ENCODE assay signal across 9 mouse cellular contexts in genomic region chr1:106425128-106425936, GRCm38 (mm10).
A peak's percentile ranks its signal among the peaks of the same experiment; 100 is the strongest.
DNase-seq lines count a peak whose midpoint lies in the region; ATAC-seq and TF ChIP-seq lines count a peak whose summit lies in the region.
"Had no signal": no experiment of that assay in that cellular context is flagged by ENCODE, and none has a peak within 500 bp of the region (broad histone marks: within the 10 kb centered on the region; RNA-seq: fewer than 3 reads in every experiment).

No protein-coding gene starts in this region.

- H3K4me2 ChIP-seq in hindbrain, embryonic 12.5 days (replicated peaks), result no peak overlapping the region
- no peak overlapping the region for H3K4me2 ChIP-seq in kidney, postnatal 0 days (ENCODE audit: low read length)
- no peak overlapping the region for H3K4me2 ChIP-seq in neural tube, embryonic 12.5 days (replicated peaks)
- H3K4me2 ChIP-seq: limb, embryonic 13.5 days had no signal

- H3K9me3 ChIP-seq in hindbrain, embryonic 10.5 days, result 0 out of 2 replicates have a peak, but pooled peaks cover under 1% of the 10 kb centered on the region
- no peaks in the 10 kb centered on the region for H3K9me3 ChIP-seq in hindbrain, embryonic 12.5 days (replicated peaks)
- no peaks in the 10 kb centered on the region for H3K9me3 ChIP-seq in kidney, postnatal 0 days (replicated peaks; ENCODE audit: low read length)
- H3K9me3 ChIP-seq in neural tube, embryonic 12.5 days, result 0 out of 2 replicates have a peak, but pooled peaks cover under 1% of the 10 kb centered on the region
- H3K9me3 ChIP-seq: limb, embryonic 13.5 days had no signal

- no peak overlapping the region for H3K4me3 ChIP-seq in hindbrain, embryonic 10.5 days
- H3K4me3 ChIP-seq in hindbrain, embryonic 12.5 days, result no peak overlapping the region
- no peak overlapping the region for H3K4me3 ChIP-seq in kidney, postnatal 0 days (replicated peaks; ENCODE audit: low read depth, low read length)
- no peak overlapping the region for H3K4me3 ChIP-seq in neural tube, embryonic 12.5 days
- H3K4me3 ChIP-seq: limb, embryonic 13.5 days had no signal

- H3K9ac ChIP-seq in hindbrain, embryonic 12.5 days, result no peak overlapping the region
- H3K9ac ChIP-seq in kidney, postnatal 0 days (ENCODE audit: low read depth, low read length), result no peak overlapping the region
- H3K9ac ChIP-seq in neural tube, embryonic 12.5 days, result no peak overlapping the region
- H3K9ac ChIP-seq: limb, embryonic 13.5 days had no signal

- H3K27me3 ChIP-seq in hindbrain, embryonic 10.5 days (ENCODE audit: insufficient read depth, poor library complexity, severe bottlenecking), result no peaks in the 10 kb centered on the region
- H3K27me3 ChIP-seq in hindbrain, embryonic 12.5 days, result no peaks in the 10 kb centered on the region
- no peaks in the 10 kb centered on the region for H3K27me3 ChIP-seq in kidney, postnatal 0 days (ENCODE audit: insufficient read depth, low read length)
- no peaks in the 10 kb centered on the region for H3K27me3 ChIP-seq in neural tube, embryonic 12.5 days (replicated peaks)
- H3K27me3 ChIP-seq: limb, embryonic 13.5 days had no signal

- H3K27ac ChIP-seq in hindbrain, embryonic 10.5 days, result no peak overlapping the region
- H3K27ac ChIP-seq in hindbrain, embryonic 12.5 days, result no peak overlapping the region
- H3K27ac ChIP-seq in kidney, postnatal 0 days, result no peak overlapping the region
- no peak overlapping the region for H3K27ac ChIP-seq in neural tube, embryonic 12.5 days
- H3K27ac ChIP-seq: limb, embryonic 13.5 days had no signal

- WGBS in hindbrain, embryonic 10.5 days, result 43% methylated on average over 9 of the region's 9 CpGs
- WGBS in hindbrain, embryonic 12.5 days, result 40% methylated on average over 9 of the region's 9 CpGs
- WGBS in kidney, postnatal 0 days, result 35% methylated on average over 9 of the region's 9 CpGs
- 42% methylated on average over 9 of the region's 9 CpGs for WGBS in neural tube, embryonic 12.5 days

- ATAC-seq in hindbrain, embryonic 12.5 days (ENCODE audit: low FRiP score), result no peak
- ATAC-seq in kidney, postnatal 0 days (replicated peaks; ENCODE audit: low FRiP score, low read depth), result no peak
- 0 out of 2 replicates have a peak, but pooled peaks have one; percentile 33 for ATAC-seq in neural tube, embryonic 12.5 days (ENCODE audit: low FRiP score, low read depth)
- ATAC-seq in erythroblast, adult 5-6 weeks (replicated peaks; ENCODE audit: low FRiP score, poor library complexity, severe bottlenecking), result no peak

- peak; percentile 76 for TF ChIP-seq CTCF in kidney, postnatal 0 days (IDR thresholded peaks at IDR 0.05; ENCODE audit: low read depth)

- 0 out of 2 replicates have a peak, but pooled peaks cover 3% of the 10 kb centered on the region for H3K4me1 ChIP-seq in hindbrain, embryonic 10.5 days (replicated peaks)
- H3K4me1 ChIP-seq in hindbrain, embryonic 12.5 days, result no peaks in the 10 kb centered on the region
- no peaks in the 10 kb centered on the region for H3K4me1 ChIP-seq in kidney, postnatal 0 days (replicated peaks; ENCODE audit: insufficient read depth, low read length)
- no peaks in the 10 kb centered on the region for H3K4me1 ChIP-seq in neural tube, embryonic 12.5 days
- H3K4me1 ChIP-seq: limb, embryonic 13.5 days had no signal

- DNase-seq in hindbrain, embryonic 10.5 days (ENCODE audit: low spot score), result peak; percentile 36
- DNase-seq in 3T3-L1 (ENCODE audit: low read depth, low spot score) (peak; percentile 83), MEL-GATA-1-ER (ENCODE audit: extremely low read depth, low read depth) (peak; percentile 59)
- DNase-seq in embryo, embryonic 10.5 days (ENCODE audit: low spot score), result peak; percentile 80
- peak; percentile 72 for DNase-seq in kidney, postnatal 0 days (ENCODE audit: low spot score)

- H3K36me3 ChIP-seq in hindbrain, embryonic 10.5 days, result no peaks in the 10 kb centered on the region
- H3K36me3 ChIP-seq in hindbrain, embryonic 12.5 days, result no peaks in the 10 kb centered on the region
- no peaks in the 10 kb centered on the region for H3K36me3 ChIP-seq in kidney, postnatal 0 days (ENCODE audit: insufficient read depth, low read length)
- H3K36me3 ChIP-seq in neural tube, embryonic 12.5 days, result no peaks in the 10 kb centered on the region
- H3K36me3 ChIP-seq: limb, embryonic 13.5 days had no signal
